Mouse (Mus musculus): ENCODE data around the gene Adra2b. TPM values are rescaled to one million over a fixed set of nuclear protein-coding genes. Genes with fewer than 3 reads are reported as not detected.
A peak's percentile ranks its signal among the peaks of the same experiment; 100 is the strongest.

Gene Adra2b
- total RNA-seq, 4 experiments from 2014 or later: 0.41 to 0.78 (median 0.70) TPM

DNA sequence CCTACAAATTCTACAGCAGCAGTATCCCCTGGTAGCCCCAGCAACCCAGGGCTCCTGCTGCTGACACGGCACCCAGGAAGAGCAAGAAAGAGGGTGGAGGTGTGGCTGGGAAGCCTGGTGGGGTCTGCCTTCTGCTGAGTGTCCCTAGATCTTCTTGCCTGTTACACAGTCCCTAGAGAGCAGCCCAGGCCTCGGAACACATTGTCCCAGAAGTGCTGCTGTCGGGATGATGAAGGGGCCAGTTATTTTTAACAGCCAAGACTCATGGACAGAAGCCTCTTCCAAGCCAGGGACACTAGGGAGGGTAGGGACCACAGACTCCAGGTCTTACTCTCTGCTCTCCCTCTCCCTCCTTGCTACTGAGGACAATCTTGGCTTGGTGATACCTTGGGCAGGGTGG, 16.2 kb downstream of the Adra2b start:
- peak; percentile 45 for DNase-seq (ENCODE audit: low spot score)

DNA sequence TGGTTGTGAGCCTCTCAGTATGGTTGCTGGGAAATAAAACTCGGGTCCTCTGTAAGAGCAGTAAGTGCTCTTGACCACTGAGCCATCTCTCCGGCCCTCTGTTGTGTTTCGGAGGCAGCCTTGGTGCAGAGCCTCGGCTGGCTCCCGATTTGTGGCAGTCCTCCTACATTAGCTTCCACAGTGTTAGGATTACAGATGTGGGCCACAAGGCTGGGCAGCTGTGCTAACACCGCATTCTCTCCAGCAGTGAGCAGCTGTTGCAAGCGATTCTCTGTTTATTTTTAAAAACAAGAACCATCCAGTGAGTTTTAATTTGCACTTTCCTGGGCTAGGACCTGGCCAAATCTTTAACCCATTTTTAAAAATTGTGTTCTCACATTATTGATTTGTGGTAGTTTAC, 20.9 kb downstream of the Adra2b start:
- DNase-seq (ENCODE audit: low spot score): no peak

DNA sequence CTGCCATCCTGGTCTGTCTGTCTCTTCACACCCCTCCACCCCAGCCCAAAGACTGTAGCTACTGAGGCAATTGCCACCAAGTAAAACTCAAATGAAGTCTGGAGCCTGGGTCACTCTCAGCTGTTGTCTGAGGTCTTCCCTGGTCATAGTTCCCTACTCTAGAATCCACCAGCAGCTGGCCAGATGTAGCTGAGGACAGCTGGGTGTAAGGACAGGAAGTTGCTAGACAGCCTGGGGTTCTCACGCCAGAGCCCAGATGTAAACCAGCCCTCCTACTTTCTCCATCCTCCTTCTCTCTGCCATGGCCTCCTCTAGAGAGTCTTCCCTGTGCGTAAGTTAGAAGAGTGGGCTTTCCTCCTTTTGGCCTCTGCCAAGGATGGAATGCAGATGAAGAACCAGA, 24.5 kb downstream of the Adra2b start:
- DNase-seq (ENCODE audit: low spot score): peak; percentile 35

DNA sequence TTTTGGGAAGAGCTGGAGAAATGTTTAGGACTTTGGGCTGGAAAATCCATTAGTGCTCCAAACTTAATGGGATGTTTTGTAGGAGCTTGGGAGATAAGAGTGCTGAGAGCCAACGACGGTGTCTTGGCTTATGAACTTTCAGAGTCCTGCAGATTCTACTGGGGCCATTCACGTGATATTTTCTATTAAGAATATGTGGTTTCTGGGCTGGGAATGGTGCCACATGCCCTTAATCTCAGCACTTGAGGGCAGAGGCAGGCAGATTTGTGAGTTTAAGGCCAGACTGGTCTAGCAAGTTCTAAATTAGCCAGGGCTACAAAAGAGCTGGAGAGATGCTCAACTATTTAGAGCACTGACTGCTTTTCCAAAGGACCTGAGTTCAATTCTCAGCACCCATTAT, 27.3 kb downstream of the Adra2b start:
- DNase-seq (ENCODE audit: low spot score): no peak

DNA sequence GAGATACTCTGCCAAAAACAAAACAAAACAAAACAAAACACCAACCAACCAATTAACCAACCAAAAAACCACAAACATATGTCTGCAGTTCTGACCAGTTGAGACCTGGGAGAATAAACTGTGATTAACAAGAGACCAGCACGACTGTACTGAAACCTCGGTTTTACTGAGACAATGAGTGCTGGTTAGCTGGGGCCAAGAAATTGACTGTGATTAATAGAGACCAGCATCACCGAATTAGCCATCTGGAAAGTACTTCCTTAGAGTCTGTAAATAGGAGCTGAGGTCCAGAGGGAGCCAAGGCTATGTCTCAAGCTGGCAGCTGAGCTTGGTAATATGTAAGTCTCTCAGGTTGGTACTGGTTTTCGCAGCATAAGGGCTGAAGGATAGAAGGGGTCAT, 27.8 kb downstream of the Adra2b start:
- no peak for DNase-seq (ENCODE audit: low spot score)

DNA sequence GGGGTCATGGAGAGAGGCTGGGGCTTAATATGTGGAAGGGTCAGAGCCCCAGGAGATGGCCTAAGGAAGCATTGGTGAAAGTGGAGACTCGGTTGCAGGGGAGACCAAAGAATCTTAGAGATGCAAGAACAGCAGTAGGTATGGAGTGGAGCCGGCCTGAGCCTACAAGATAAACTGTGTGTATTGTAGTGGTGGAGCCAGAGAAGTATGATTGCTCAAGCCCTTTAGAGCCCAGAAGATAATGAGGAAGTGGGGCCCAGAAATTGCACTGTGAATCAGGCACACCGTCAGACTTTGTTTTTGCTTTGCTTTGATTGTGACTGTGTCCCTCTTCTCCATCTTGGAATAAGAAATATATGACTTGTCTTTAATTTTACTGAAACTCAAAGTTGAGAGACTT, 28.3 kb downstream of the Adra2b start:
- no peak for DNase-seq (ENCODE audit: low spot score)

DNA sequence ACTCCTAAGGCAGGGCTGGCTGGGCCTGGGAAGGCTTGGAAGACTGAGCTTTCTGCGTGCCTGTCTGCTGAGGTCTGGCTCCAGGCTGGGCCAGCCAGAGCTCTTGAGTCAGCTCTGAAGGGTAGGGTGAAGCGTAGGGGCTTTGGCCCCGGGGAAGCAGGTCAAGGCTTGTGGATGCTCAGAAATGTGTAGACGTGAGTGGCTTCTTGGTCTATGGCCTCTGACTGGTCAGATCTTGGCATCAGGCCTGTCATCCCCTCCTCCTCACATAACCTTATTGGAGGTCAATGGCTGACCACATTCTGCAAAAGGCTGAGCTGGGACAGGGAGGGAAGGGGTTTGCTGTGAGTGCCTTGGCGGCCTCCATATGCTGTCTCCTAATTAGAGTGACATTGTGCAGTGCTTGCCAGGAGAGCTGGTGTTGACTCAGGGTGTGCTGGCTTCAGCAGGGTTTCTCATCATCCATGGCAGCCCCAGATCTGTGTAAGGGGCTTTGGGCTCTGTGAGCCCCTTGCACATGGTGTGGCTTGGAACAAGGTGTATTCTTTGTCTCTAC, 31.7 kb downstream of the Adra2b start:
- no peak for DNase-seq (ENCODE audit: low spot score)

DNA sequence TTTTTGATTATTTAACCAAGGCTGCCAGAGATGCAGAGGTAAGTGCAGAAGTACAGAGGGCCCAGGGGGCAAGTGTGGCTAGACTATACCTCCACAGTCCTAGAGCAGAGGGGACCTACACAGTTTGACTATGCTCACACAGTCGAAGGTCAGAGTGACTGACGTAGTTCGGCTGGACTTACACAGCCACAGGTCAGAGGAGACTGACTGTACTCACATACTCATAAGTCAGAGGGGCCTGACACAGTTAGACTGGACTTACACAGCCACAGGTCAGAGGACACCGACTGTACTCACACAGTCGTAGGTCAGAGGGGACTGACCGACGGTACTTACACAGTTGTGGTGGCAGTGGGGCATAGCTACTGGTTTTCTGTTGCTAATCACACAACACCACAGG, 35.7 kb downstream of the Adra2b start:
- DNase-seq (ENCODE audit: low spot score): no peak

DNA sequence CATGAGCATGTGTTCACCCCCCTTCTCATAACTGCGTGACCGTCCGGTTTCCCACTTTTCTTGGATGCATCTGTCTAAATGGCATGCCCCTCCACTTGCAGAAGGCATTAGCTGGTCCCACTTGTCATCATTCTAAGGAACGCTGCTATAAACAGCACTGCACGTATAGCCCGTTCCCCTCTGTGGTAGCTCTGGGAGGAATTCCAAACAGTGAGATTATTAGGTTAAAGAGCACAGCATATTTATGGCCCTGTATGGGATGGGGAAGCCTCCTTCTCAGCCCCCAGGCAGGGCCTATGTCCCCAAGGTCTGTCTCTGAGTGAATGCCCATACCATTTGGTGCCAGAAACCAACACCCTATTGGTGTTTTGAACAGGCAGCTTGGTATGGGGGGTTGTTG, 48.1 kb downstream of the Adra2b start:
- no peak for DNase-seq (ENCODE audit: low spot score)

DNA sequence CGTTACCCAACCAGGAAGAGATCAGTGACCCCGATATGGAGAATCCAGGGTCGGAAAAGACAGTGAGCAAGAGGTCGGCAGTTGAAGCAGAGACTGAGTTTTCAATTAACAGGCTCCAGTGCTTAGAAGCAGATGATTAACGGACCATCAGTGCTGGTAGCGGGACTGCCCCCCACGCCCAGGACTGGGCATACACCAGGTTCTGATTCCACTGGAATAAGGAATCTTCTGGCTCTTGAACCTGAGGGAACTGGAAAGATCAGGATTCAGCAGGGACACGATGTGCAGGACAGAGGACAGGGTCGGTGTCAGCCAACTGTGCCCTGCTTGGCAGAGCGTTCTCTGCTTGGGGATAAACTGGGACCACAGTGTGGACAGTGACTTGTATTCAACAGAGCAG, 52.8 kb downstream of the Adra2b start:
- DNase-seq (ENCODE audit: low spot score): no peak

DNA sequence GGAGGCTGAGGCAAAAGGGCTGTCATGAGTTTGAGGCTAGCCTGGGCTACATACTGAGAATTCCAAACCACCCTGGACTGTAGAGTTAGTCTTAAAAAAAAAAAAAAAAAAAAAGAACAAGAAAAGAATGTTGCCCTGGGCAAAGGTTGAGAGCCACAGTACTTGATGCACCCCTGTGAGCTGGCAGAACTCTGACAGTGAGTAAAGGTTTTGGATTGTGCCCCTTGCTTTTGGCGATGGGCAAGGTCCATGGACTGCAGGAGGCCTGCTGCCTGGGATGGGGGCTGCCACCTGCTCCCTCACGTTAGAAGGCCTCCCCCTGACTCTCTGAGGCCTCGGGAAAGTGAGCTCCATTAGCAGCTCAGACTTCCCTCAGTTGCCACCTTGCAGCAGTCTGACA, 53.7 kb downstream of the Adra2b start:
- DNase-seq (ENCODE audit: low spot score): no peak

Other genes with a start within 250 kb of the Adra2b start
- gene Ncaph, start 229.3 kb upstream of the Adra2b start, total RNA-seq (2022): 1 to 10 TPM in 1 of 4 experiments, under 1 TPM in 3; 0.52 to 1.4 (median 0.52) TPM
- gene Itpripl1, start 219.8 kb upstream of the Adra2b start, total RNA-seq (2022): 10 to 100 TPM in 3 of 4 experiments, 1 to 10 TPM in 1; 8.9 to 13.5 (median 13.3) TPM
- under 1 TPM in 3 of 4 experiments, not detected in 1; 0.28 to 0.38 (median 0.28) TPM for gene 1810024B03Rik, start 154.9 kb upstream of the Adra2b start, total RNA-seq (2022)
- 10 to 100 TPM; 61.1 to 72.6 (median 67.5) TPM for gene Snrnp200, start 154.8 kb upstream of the Adra2b start, total RNA-seq (2022)
- 10 to 100 TPM; 57.8 to 73.8 (median 70.6) TPM for gene Ciao1, start 115.4 kb upstream of the Adra2b start, total RNA-seq (2022)
- 10 to 100 TPM; 23.9 to 27.7 (median 27.2) TPM for gene Tmem127, start 115.3 kb upstream of the Adra2b start, total RNA-seq (2022)
- 100 to 1,000 TPM; 162 to 173 (median 169) TPM for gene Stard7, start 93.0 kb upstream of the Adra2b start, total RNA-seq (2022)
- 1 to 10 TPM in 2 of 4 experiments, under 1 TPM in 2; 0.27 to 1.6 (median 0.69) TPM for gene Dusp2, start 27.0 kb upstream of the Adra2b start, total RNA-seq (2022)
- gene Astl, start 24.6 kb upstream of the Adra2b start, total RNA-seq (2022): not detected
- not detected for gene Gpat2, start 62.0 kb downstream of the Adra2b start, total RNA-seq (2022)
- 10 to 100 TPM; 42.1 to 59.5 (median 52.5) TPM for gene Fahd2a, start 81.4 kb downstream of the Adra2b start, total RNA-seq (2022)
- 1 to 10 TPM in 3 of 4 experiments, under 1 TPM in 1; 0.86 to 1.3 (median 1.2) TPM for gene Kcnip3, start 158.9 kb downstream of the Adra2b start, total RNA-seq (2022)
- gene Prom2, start 178.3 kb downstream of the Adra2b start, total RNA-seq (2022): under 1 TPM; 0.12 to 0.88 (median 0.25) TPM
- 1 to 10 TPM; 1.1 to 1.9 (median 1.6) TPM for gene Zfp661, start 223.9 kb downstream of the Adra2b start, total RNA-seq (2022)
- gene Mrps5, start 224.0 kb downstream of the Adra2b start, total RNA-seq (2022): 10 to 100 TPM; 82.2 to 90.5 (median 86.5) TPM